Mouse (Mus musculus): ENCODE measurements around the gene 4930404H24Rik. TPM values are rescaled to one million over a fixed set of nuclear protein-coding genes. Genes with fewer than 3 reads are reported as not detected.

The 4930404H24Rik gene
- polyA plus RNA-seq (2014; fragmentation: Nextera tagmentation; extraction: Ambion mirVana) = not detected in 2 replicates

DNA sequence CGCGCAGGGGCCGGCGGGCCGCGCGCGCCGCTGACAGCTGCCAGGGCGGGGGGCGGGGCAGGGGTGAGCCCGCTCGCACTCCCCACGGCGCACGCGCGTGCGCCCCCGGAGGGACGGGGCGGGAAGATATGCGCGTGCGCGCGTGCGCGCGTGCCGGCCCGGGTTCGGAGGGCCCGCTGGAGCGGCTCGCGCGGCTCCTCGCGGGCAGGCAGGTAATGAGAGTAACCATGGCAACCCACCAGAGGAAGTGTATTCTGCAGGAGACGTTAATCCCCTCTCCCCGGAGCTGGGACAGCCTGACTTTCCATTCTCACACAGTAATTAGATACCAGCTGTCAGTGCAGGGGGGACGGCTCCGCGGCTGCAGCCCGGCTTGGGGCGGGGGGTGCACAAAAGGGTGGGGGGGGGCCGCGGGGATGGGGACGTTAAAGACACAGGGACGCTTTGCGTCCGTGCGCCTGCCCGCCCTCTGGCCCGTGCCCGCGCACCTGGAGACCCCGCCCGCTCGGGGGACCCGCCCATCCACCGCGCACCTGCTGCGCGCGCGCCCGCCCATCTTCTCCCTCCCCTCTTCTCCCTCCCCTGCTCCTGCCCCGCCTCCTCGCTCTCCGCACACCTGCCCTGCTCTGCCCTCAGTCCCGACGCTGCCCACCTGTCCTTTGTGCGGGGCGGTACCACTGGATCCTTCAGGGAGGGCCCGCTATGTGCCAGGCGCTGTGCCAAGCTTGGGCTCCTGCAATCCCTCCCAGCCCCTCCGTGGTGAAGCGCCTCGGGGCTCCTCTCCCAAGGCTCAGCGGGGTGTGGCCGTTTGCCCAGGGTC, at the start of gene 4930404H24Rik:
4930404H24Rik (plus strand) TSS at position 218 of the 820 bp plus-strand sequence.
- H3K4me1 ChIP-seq (ENCODE audit: control insufficient read depth in 2 of 2, insufficient read depth in 2 of 2, low read length in 2 of 2) = peaks cover 47 to 63% of the 10 kb centered on the region in 2 experiments

DNA sequence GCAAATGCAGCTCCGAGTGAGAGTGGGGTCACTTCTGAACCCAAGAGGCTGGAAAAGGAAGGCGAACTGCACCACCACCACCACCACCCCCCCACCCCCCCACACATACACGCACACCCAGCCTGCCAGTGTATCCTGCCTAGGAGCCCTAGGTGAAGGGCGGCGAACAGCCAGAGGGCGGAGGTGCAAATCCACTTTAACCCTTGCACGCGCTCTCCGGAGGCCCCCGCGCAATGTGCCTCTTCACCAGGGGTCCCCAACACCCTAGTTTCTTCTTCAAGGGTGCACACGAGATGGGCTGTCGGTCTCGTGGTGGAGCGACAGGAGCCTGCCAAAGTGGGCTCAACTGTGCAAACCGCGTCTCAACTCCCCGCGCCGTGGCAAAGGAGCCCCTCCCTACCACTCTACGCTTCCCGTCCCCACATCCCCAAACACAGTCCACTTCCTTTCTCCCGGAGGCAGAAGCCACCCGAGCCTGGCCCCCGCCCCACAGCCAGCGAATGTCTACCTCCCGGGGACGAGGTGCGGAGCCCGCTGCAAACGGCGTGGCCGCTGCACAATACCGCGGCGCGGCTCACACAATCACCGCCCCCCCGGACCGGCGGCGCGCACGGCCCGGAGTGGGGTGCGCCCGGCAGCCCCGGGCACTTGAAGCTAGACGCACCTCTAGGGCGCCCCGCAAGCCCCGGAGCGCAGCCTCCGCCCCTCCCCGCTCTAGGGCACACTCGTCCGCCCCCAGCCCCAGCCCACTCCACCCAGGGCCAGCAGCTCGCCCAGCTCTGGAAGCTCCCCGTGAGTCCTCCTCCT, 49.0 kb upstream of the 4930404H24Rik start:
- peak; percentile 37 for ATAC-seq (ENCODE audit: insufficient number of reproducible peaks, insufficient read depth, low FRiP score, low read depth)
- WGBS = under 1% methylated on average over 56 of the region's 59 CpGs
- H3K9me3 ChIP-seq (ENCODE audit: control insufficient read depth, low read length) = no peaks in the 10 kb centered on the region
- H3K27ac ChIP-seq (replicated peaks in 1 of 2; ENCODE audit: control insufficient read depth in 1 of 2, insufficient read depth in 1 of 2, low read depth in 2 of 2, low read length in 2 of 2) = peak overlapping the region; percentile 78 to 94
- no peaks in the 10 kb centered on the region for H3K36me3 ChIP-seq (ENCODE audit: control insufficient read depth, insufficient read depth, low read length)
- peak overlapping the region; percentile 100 for H3K4me2 ChIP-seq (ENCODE audit: low read length)
- H3K4me1 ChIP-seq (ENCODE audit: control insufficient read depth in 2 of 2, insufficient read depth in 2 of 2, low read length in 2 of 2) = peaks cover 29 to 56% of the 10 kb centered on the region in 2 experiments
- peak overlapping the region; percentile 93 to 95 for H3K4me3 ChIP-seq (ENCODE audit: control insufficient read depth in 1 of 2, insufficient read depth in 1 of 2, low read depth in 1 of 2, low read length in 2 of 2)
- H3K9ac ChIP-seq (ENCODE audit: low read length) = peak overlapping the region; percentile 94
- no peaks in the 10 kb centered on the region for H3K27me3 ChIP-seq (ENCODE audit: control insufficient read depth, insufficient read depth, low read length)

More for the DNA sequence above, at the start of gene 4930404H24Rik:
- under 1% methylated on average over 69 of the region's 83 CpGs for WGBS
- ATAC-seq (ENCODE audit: insufficient number of reproducible peaks, insufficient read depth, low FRiP score, low read depth) = peak; percentile 44
- Histone ChIP-seq H3K4me3 (ENCODE audit: control insufficient read depth in 1 of 2, insufficient read depth in 1 of 2, low read depth in 1 of 2, low read length in 2 of 2) (peak within 1 kb of the TSS; percentile 64 to 69), H3K4me2 (ENCODE audit: low read length) (peak within 1 kb of the TSS; percentile 96), H3K27ac (replicated peaks in 1 of 2; ENCODE audit: control insufficient read depth in 1 of 2, insufficient read depth in 1 of 2, low read depth in 2 of 2, low read length in 2 of 2) (peak within 1 kb of the TSS; percentile 86 to 90), H3K36me3 (ENCODE audit: control insufficient read depth, insufficient read depth, low read length) (no peaks in the 10 kb centered on the region), H3K27me3 (ENCODE audit: control insufficient read depth, insufficient read depth, low read length) (no peaks in the 10 kb centered on the region), H3K9me3 (ENCODE audit: control insufficient read depth, low read length) (no peaks in the 10 kb centered on the region), H3K9ac (ENCODE audit: low read length) (peak within 1 kb of the TSS; percentile 85)

- no peaks in the 10 kb centered on the region for H3K27me3 ChIP-seq (ENCODE audit: control insufficient read depth, insufficient read depth, low read length)
- H3K4me1 ChIP-seq (ENCODE audit: control insufficient read depth in 2 of 2, insufficient read depth in 2 of 2, low read length in 2 of 2) = peaks cover 26 to 51% of the 10 kb centered on the region in 2 experiments
- H3K36me3 ChIP-seq (ENCODE audit: control insufficient read depth, insufficient read depth, low read length) = no peaks in the 10 kb centered on the region
- ATAC-seq (ENCODE audit: insufficient number of reproducible peaks, insufficient read depth, low FRiP score, low read depth) = peak; percentile 73
- H3K4me3 ChIP-seq (ENCODE audit: control insufficient read depth in 1 of 2, insufficient read depth in 1 of 2, low read depth in 1 of 2, low read length in 2 of 2) = peak overlapping the region; percentile 93 to 95
- H3K4me2 ChIP-seq (ENCODE audit: low read length) = peak overlapping the region; percentile 100
- peak overlapping the region; percentile 82 to 94 for H3K27ac ChIP-seq (replicated peaks in 1 of 2; ENCODE audit: control insufficient read depth in 1 of 2, insufficient read depth in 1 of 2, low read depth in 2 of 2, low read length in 2 of 2)
- peak overlapping the region; percentile 94 for H3K9ac ChIP-seq (ENCODE audit: low read length)
- under 1% methylated on average over 38 of the region's 64 CpGs for whole genome bisulfite sequencing
- H3K9me3 ChIP-seq (ENCODE audit: control insufficient read depth, low read length) = no peaks in the 10 kb centered on the region
Observed at GRCm38 (mm10) chr2:153444254-153445136, 48.1 kb upstream of the 4930404H24Rik start.

DNA sequence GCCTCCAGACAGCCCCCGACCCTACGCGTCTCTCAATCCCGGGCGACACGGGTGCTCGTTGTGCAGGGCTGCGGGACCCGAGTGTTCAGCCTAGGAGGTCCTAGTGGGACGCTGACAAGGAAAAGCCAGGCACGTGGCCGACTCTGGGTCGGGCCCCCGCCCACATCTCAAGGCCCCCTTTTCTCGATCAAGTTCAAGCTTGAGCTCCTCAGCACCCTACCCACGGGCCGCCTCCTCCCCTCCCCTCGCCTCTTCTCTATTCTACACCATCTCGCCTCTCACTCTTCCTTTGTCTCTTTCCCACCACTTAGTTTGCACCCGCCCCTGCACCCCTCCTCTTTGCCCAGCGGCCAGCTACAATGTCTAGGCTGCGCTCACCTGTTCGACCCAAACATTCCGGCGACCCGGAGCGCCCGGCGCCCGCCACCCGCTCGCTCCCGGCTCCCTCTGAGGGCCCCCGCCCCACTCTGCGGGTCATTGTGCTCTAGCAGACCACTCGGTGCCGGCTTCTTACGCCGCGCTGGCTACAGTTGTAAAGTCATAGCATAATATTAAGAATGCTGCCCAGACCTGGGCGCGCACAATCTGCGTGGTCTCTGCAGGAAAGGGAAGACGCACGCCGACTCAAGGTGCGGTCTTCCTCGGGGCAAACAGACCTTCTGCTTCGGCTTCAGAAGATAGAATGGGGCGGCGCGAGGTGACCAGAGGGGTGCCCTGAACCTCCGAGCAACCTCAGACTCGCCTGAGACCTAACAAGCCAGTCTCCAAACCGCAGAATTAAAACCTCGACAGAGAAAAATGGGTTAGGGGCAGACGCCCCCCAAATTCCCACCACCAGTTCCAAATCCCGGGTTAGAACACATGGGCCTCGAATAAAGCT, 47.2 kb upstream of the 4930404H24Rik start:
- Histone ChIP-seq H3K27me3 (ENCODE audit: control insufficient read depth, insufficient read depth, low read length) (no peaks in the 10 kb centered on the region), H3K4me1 (ENCODE audit: control insufficient read depth in 2 of 2, insufficient read depth in 2 of 2, low read length in 2 of 2) (peaks cover 23 to 46% of the 10 kb centered on the region in 2 experiments), H3K9ac (ENCODE audit: low read length) (peak overlapping the region; percentile 94), H3K36me3 (ENCODE audit: control insufficient read depth, insufficient read depth, low read length) (no peaks in the 10 kb centered on the region), H3K27ac (replicated peaks in 1 of 2; ENCODE audit: control insufficient read depth in 1 of 2, insufficient read depth in 1 of 2, low read depth in 2 of 2, low read length in 2 of 2) (peak overlapping the region; percentile 82 to 94), H3K9me3 (ENCODE audit: control insufficient read depth, low read length) (no peaks in the 10 kb centered on the region), H3K4me2 (ENCODE audit: low read length) (peak overlapping the region; percentile 100), H3K4me3 (ENCODE audit: control insufficient read depth in 1 of 2, insufficient read depth in 1 of 2, low read depth in 1 of 2, low read length in 2 of 2) (peak overlapping the region; percentile 58 to 95)
- peak; percentile 18 for ATAC-seq (ENCODE audit: insufficient number of reproducible peaks, insufficient read depth, low FRiP score, low read depth)
- WGBS = under 1% methylated on average over 59 of the region's 59 CpGs

DNA sequence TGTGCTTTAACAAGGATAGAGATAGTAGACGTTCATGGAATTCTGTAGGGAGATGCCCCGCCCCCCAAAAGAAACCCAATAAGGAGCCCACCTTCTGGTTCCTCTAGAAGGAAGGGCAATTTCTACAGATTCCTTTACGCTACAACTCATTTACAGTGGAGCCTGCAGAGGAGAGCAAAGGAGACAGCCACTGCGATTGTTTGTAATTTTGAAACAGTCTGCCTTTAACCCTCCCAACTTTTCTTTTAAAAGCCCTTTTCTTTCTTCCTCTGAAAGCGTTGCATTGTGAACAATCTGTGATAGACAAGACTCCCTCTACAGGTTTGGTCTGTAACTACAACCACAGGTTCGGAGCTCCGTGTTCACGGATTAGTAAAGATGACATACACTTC, 46.6 kb upstream of the 4930404H24Rik start:
- ATAC-seq (ENCODE audit: insufficient number of reproducible peaks, insufficient read depth, low FRiP score, low read depth) = no peak
- Histone ChIP-seq H3K4me3 (ENCODE audit: control insufficient read depth in 1 of 2, insufficient read depth in 1 of 2, low read depth in 1 of 2, low read length in 2 of 2) (peak overlapping the region; percentile 58 to 95), H3K9ac (ENCODE audit: low read length) (peak overlapping the region; percentile 94), H3K4me1 (ENCODE audit: control insufficient read depth in 2 of 2, insufficient read depth in 2 of 2, low read length in 2 of 2) (peaks cover 17 to 40% of the 10 kb centered on the region in 2 experiments), H3K27ac (replicated peaks in 1 of 2; ENCODE audit: control insufficient read depth in 1 of 2, insufficient read depth in 1 of 2, low read depth in 2 of 2, low read length in 2 of 2) (peak overlapping the region in 1 of 2 experiments; percentile 94; a peak in 2 of 4 replicates), H3K27me3 (ENCODE audit: control insufficient read depth, insufficient read depth, low read length) (no peaks in the 10 kb centered on the region), H3K36me3 (ENCODE audit: control insufficient read depth, insufficient read depth, low read length) (no peaks in the 10 kb centered on the region), H3K4me2 (ENCODE audit: low read length) (peak overlapping the region; percentile 100), H3K9me3 (ENCODE audit: control insufficient read depth, low read length) (no peaks in the 10 kb centered on the region)
- 0% methylated on average over 8 of the region's 8 CpGs for WGBS

DNA sequence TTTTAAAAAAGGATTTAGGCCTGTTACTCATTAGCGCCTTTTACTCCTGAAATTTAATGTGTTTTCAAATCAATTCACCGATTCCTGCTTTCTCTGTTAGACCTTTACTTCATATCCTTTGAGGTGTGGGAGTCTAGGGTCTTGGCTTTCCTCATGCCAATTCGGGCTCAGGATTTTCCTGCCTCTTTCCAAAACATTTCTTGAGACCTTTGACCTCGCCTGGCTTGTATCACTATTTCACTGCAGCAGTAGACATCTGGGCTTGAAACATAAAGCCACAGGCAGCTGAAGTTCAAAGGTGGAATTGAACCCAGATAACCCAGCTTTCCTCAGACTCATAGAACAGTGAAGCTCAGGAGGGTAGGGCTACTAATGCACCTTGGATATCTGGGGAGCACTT, 46.1 kb upstream of the 4930404H24Rik start:
- WGBS = 21% methylated on average over 4 of the region's 4 CpGs
- Histone ChIP-seq H3K36me3 (ENCODE audit: control insufficient read depth, insufficient read depth, low read length) (no peaks in the 10 kb centered on the region), H3K4me3 (ENCODE audit: control insufficient read depth in 1 of 2, insufficient read depth in 1 of 2, low read depth in 1 of 2, low read length in 2 of 2) (no peak overlapping the region), H3K4me1 (ENCODE audit: control insufficient read depth in 2 of 2, insufficient read depth in 2 of 2, low read length in 2 of 2) (peaks cover 13 to 35% of the 10 kb centered on the region in 2 experiments), H3K4me2 (ENCODE audit: low read length) (peak overlapping the region; percentile 100), H3K27me3 (ENCODE audit: control insufficient read depth, insufficient read depth, low read length) (no peaks in the 10 kb centered on the region), H3K9ac (ENCODE audit: low read length) (peak overlapping the region; percentile 94), H3K9me3 (ENCODE audit: control insufficient read depth, low read length) (no peaks in the 10 kb centered on the region), H3K27ac (replicated peaks in 1 of 2; ENCODE audit: control insufficient read depth in 1 of 2, insufficient read depth in 1 of 2, low read depth in 2 of 2, low read length in 2 of 2) (peak overlapping the region in 1 of 2 experiments; percentile 21; a peak in 1 of 4 replicates)
- no peak for ATAC-seq (ENCODE audit: insufficient number of reproducible peaks, insufficient read depth, low FRiP score, low read depth)
